Mouse (Mus musculus) limb, embryonic 12.5 days (tissue): Measurements from ENCODE around the gene Orm1. TPM values are rescaled to one million over a fixed set of nuclear protein-coding genes. Genes with fewer than 3 reads are reported as not detected.

Experiments used
- ATAC-seq: fragments of 200-750 bp; cut with Nextera tagmentation; 2 replicates; pipeline ENCODE4 v1.8.0; 2017; ENCODE audit warnings: low read depth, moderate TSS enrichment; ENCODE audit not compliant: insufficient number of reproducible peaks, insufficient read depth, low FRiP score, low TSS enrichment
- H3K27ac ChIP-seq: fragments of 300-500 bp; sonication (generic); 2 replicates; pipeline ENCODE4 v1.5.1; 2016; ENCODE audit warnings: mild to moderate bottlenecking, moderate library complexity
- H3K27me3 ChIP-seq: fragments of 300-500 bp; sonication (generic); 2 replicates; pipeline ENCODE4 v1.6.1; 2016; ENCODE audit warnings: mild to moderate bottlenecking, moderate library complexity
- H3K36me3 ChIP-seq: fragments of 300-500 bp; sonication (generic); 2 replicates; pipeline ENCODE4 v1.6.1; 2016; ENCODE audit warnings: mild to moderate bottlenecking, moderate library complexity
- H3K4me1 ChIP-seq: fragments of 300-500 bp; sonication (generic); replicated peaks from 2 replicates; pipeline ENCODE4 v1.6.1; 2016
- H3K4me2 ChIP-seq: fragments of 300-500 bp; sonication (generic); 2 replicates; pipeline ENCODE4 v1.6.1; 2016; ENCODE audit warnings: mild to moderate bottlenecking, moderate library complexity
- H3K4me3 ChIP-seq: fragments of 300-500 bp; sonication (generic); replicated peaks from 2 replicates; pipeline ENCODE4 v1.5.1; 2016; ENCODE audit warnings: mild to moderate bottlenecking
- H3K9ac ChIP-seq: fragments of 300-500 bp; sonication (generic); replicated peaks from 2 replicates; pipeline ENCODE4 v1.6.1; 2016; ENCODE audit warnings: mild to moderate bottlenecking, moderate library complexity
- H3K9me3 ChIP-seq: fragments of 300-500 bp; sonication (generic); 2 replicates; pipeline ENCODE4 v1.6.1; 2016; ENCODE audit warnings: mild to moderate bottlenecking, moderate library complexity
- WGBS: fragments of 180-500 bp; shearing (Covaris S2); methylation state at CpG from one replicate; pipeline ENCODE4 v1.1.7; 2016; 5-methylcytosine and 5-hydroxymethylcytosine counted together
- polyA plus RNA-seq: library from polyadenylated mRNA; unstranded; fragments of >200 nt; fragmentation: Nextera tagmentation; extraction: Ambion mirVana; gene quantifications from 2 replicates; pipeline ENCODE4 v1.2.1, GENCODE M21; 2016

Gene Orm1
- polyA plus RNA-seq, 1 experiment from 2014 or later: not detected

DNA sequence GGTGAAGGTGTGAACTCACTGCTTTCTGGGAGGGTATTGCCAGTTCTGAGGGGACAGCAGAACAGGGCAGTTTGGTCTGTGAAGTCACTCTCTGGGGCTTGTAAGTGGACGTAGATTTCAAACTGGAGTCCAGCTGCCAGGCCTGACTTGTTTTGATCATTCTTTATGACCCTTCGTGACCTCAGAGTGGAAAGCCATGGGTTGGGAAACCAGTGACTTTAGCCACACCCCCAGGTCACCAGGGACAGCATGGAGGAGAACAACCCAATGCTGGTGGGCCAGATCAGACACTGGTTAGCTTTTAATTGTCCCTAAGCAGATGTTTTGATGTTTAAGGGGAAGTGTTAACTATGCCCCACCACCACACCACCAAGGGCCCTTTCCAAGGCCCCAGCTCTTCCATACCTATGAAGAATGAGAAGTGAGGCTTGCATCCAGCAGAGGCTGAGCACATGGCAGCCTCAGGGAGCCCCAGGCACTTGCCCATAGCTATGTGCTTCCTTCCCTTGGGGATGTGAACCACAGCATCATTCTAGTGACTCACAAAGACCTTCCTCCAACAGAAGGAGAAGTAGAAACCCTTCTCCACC, 12.7 kb downstream of the Orm1 start:
- Histone ChIP-seq H3K36me3 (no peaks in the 10 kb centered on the region), H3K4me1 (no peaks in the 10 kb centered on the region)

DNA sequence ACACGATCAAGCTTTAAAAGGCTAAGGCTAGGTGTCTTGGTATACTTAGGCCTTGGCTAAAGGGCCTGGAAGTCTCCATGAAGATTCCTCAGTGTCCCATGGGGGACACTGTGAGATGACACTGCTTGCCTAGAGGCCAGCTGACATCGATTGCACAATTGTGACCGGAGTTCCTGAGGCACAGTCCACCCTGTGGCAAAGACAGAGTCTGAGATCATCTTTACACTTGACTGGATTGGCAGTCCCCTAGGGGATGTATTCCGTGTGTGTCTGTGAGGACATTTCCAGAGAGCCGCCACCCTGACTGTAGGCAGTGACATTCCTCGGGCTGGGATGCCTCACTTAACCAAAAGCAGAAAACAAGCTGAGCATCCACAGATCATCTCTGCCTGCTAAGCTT, 15.5 kb downstream of the Orm1 start:
- H3K36me3 ChIP-seq: no peaks in the 10 kb centered on the region
- no peak overlapping the region for H3K4me2 ChIP-seq
- no peak overlapping the region for H3K4me3 ChIP-seq
- no peak overlapping the region for H3K27ac ChIP-seq
- no peak for ATAC-seq
- 80% methylated on average over 6 of the region's 6 CpGs for WGBS
- no peaks in the 10 kb centered on the region for H3K27me3 ChIP-seq
- H3K9me3 ChIP-seq: no peaks in the 10 kb centered on the region
- H3K4me1 ChIP-seq: no peaks in the 10 kb centered on the region
- H3K9ac ChIP-seq: no peak overlapping the region

More for the DNA sequence above, 12.7 kb downstream of the Orm1 start:
- ATAC-seq: no peak
- Histone ChIP-seq H3K27ac (no peak overlapping the region), H3K27me3 (no peaks in the 10 kb centered on the region), H3K9me3 (no peaks in the 10 kb centered on the region), H3K9ac (no peak overlapping the region), H3K4me3 (no peak overlapping the region), H3K4me2 (no peak overlapping the region)
- 30% methylated on average over 2 of the region's 2 CpGs for WGBS

DNA sequence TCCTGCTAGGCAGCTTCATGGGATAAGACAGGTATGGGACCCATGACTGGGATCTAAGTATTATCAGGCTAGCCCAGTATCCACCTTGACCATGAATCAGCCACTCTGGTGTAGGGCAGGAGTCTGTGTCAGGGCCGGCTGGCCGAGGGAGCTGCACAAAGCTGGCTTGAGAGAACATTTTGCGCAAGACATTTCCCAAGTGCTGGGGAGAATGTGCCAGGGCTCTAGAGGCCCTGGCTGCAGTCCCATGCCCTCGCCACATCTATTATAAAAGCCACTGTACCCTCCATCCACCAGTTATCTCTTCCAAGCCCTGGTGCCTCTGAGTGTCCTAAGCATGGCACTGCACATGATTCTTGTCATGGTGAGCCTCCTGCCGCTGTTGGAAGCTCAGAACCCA, 17.8 kb downstream of the Orm1 start, which contains the start of gene Orm2:
Gene Orm2, plus strand, starts transcription at position 300 of the 400 bp plus-strand sequence.
- WGBS: 93% methylated on average over 5 of the region's 5 CpGs
- ATAC-seq: no peak
- H3K27ac ChIP-seq: no peak within 1 kb of the TSS

DNA sequence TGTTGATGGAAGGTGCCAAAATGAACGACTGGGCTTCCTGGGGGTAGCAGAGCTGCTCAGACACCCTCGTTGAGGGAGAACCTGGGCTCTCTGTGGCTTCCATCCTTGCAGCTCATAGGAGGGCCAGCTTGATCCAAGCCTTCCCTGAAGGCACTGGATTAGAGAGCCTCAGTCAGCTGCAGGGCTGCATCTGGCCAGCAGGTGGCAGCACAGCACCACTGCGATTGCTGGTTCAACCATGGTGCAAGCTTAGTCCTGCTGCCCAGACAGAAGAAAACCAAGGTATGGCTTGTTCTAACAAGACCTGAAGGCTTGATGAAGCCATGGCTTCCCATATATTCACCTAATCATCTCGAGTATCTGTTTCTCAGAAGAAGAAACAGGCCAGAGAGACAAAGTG, 24.2 kb downstream of the Orm1 start:
- no peaks in the 10 kb centered on the region for H3K9me3 ChIP-seq
- H3K27ac ChIP-seq: no peak overlapping the region
- 16% methylated on average over 4 of the region's 4 CpGs for WGBS
- no peak for ATAC-seq
- no peak overlapping the region for H3K4me3 ChIP-seq
- H3K36me3 ChIP-seq: peaks cover 68% of the 10 kb centered on the region
- H3K4me2 ChIP-seq: no peak overlapping the region
- no peaks in the 10 kb centered on the region for H3K27me3 ChIP-seq
- no peaks in the 10 kb centered on the region for H3K4me1 ChIP-seq
- H3K9ac ChIP-seq: no peak overlapping the region

More for the DNA sequence above, 17.8 kb downstream of the Orm1 start, which contains the start of gene Orm2:
- Histone ChIP-seq H3K36me3 (peaks cover 5% of the 10 kb centered on the region; the same call in 1 of the 2 replicates), H3K4me1 (no peaks in the 10 kb centered on the region), H3K4me3 (no peak within 1 kb of the TSS), H3K4me2 (no peak within 1 kb of the TSS), H3K9ac (no peak within 1 kb of the TSS), H3K27me3 (no peaks in the 10 kb centered on the region), H3K9me3 (no peaks in the 10 kb centered on the region)

DNA sequence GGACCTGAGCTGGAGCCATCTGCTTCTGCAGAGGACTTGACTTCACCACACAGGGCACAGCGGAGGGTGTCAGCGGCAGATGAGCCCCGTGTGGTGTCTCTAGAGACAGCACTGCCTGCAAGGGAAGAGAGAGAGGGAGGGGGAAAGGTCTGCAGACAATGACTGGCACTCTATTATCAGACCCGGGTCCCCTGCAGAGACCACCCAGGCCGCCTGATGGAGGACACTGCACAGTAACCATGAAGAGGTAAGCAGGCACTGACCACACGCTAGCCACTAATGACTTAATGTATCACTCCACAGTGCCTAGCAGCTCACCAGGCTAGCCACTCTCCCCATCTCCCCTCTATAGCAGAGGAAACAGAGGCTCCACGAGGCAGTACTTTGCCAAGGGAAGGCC, 26.5 kb downstream of the Orm1 start:
- H3K9me3 ChIP-seq: no peaks in the 10 kb centered on the region
- no peak for ATAC-seq
- 63% methylated on average over 7 of the region's 7 CpGs for WGBS
- no peak overlapping the region for H3K4me3 ChIP-seq
- H3K4me1 ChIP-seq: no peaks in the 10 kb centered on the region
- no peaks in the 10 kb centered on the region; the same call in 1 of the 2 replicates for H3K27me3 ChIP-seq
- H3K36me3 ChIP-seq: peaks cover 90% of the 10 kb centered on the region
- H3K4me2 ChIP-seq: no peak overlapping the region
- no peak overlapping the region for H3K9ac ChIP-seq
- H3K27ac ChIP-seq: no peak overlapping the region

DNA sequence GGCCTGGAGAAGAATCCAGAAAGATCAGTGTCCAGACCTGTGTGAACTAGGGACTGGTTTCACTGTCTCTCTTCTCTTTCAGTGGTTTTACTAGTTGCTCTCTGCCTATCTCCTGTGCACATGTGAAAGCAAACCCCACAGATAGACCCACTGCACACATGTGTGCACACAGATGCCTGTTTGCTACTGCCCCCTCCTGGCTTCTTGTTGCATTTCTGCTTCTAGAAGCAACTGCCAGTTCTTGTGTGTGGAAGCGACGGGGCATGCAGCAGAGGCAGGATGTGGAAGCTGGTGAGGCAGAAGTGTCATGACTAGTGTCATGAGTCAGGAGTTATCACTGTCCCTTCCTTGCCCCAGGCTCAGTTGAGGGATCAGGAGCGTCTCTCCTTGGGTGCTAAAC, 27.5 kb downstream of the Orm1 start:
- no peak overlapping the region for H3K4me3 ChIP-seq
- WGBS: 52% methylated on average over 3 of the region's 3 CpGs
- peaks cover 96% of the 10 kb centered on the region for H3K36me3 ChIP-seq
- no peaks in the 10 kb centered on the region for H3K4me1 ChIP-seq
- no peak for ATAC-seq
- no peak overlapping the region for H3K9ac ChIP-seq
- H3K9me3 ChIP-seq: no peaks in the 10 kb centered on the region
- no peaks in the 10 kb centered on the region; the same call in 1 of the 2 replicates for H3K27me3 ChIP-seq
- H3K27ac ChIP-seq: no peak overlapping the region
- no peak overlapping the region for H3K4me2 ChIP-seq

DNA sequence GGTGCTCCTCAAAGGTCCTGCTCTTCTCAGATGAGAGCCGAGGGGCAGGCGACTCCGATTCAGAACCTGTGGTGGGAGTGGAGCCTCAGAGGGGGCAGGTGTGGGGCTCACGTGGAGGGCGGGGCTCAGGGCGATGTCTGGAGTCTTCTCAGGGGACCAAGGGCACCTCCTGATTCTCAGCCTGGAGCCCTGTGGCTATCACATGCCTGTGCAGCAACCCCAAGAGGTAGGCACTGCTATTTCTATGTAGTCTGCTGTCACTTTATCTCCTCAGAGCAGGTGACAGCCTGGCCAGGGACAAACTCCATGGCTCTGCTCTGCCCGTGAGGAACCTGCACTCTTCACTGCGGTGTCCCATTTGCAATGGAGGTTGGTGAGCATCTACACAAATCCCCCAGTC, 29.0 kb downstream of the Orm1 start:
- peaks cover 98% of the 10 kb centered on the region for H3K36me3 ChIP-seq
- H3K4me2 ChIP-seq: no peak overlapping the region
- H3K9me3 ChIP-seq: no peaks in the 10 kb centered on the region
- H3K9ac ChIP-seq: no peak overlapping the region
- H3K27me3 ChIP-seq: no peaks in the 10 kb centered on the region; the same call in 1 of the 2 replicates
- H3K4me3 ChIP-seq: no peak overlapping the region
- ATAC-seq: no peak
- H3K27ac ChIP-seq: no peak overlapping the region
- no peaks in the 10 kb centered on the region for H3K4me1 ChIP-seq
- 91% methylated on average over 8 of the region's 8 CpGs for WGBS

DNA sequence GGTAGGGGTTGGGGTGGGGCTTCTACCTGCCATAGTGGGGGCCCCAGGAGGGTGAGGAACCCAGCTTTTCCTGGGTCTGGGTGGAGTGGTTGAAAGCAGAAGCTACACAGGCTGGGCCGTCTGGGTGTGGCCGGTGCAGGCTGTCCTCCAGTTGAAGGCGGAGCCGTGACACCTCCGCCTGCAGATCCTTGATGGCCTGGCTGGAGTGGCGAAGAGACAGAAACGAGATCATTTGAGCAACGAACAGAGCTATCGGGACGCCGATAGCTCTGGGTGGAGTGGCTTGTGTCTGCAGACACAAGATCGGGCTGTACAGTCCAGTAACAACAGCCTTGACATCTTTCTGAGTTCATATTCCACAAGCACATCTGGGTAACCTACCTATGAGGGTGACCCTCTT, 30.0 kb downstream of the Orm1 start:
- ATAC-seq: no peak
- H3K36me3 ChIP-seq: peaks cover 98% of the 10 kb centered on the region
- H3K4me3 ChIP-seq: no peak overlapping the region
- no peak overlapping the region for H3K9ac ChIP-seq
- no peaks in the 10 kb centered on the region for H3K9me3 ChIP-seq
- no peaks in the 10 kb centered on the region for H3K4me1 ChIP-seq
- H3K27me3 ChIP-seq: no peaks in the 10 kb centered on the region; the same call in 1 of the 2 replicates
- no peak overlapping the region for H3K4me2 ChIP-seq
- H3K27ac ChIP-seq: no peak overlapping the region
- WGBS: 68% methylated on average over 12 of the region's 12 CpGs

DNA sequence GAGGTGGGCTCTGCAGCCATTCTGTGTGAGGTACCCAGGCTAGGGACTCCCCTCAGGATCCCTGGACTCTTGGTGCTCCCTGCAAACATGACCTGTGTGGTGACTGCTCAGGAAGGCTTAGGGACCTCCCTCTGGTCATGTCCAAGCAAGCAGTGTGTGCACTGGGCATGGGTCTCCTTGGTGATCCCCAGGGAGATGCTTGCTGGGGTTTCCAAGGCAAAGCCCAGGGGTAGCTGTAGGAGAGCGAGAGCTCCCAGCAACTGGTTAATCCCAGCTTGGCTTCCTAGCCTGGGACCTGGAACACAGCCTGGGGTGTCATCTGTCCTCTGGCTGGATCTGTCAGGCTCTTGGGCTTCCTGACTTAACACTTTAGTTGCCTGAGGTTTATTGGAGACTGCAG, 31.0 kb downstream of the Orm1 start:
- 58% methylated on average over 1 of the region's 1 CpGs for WGBS
- Histone ChIP-seq H3K36me3 (peaks cover 99% of the 10 kb centered on the region), H3K9me3 (no peaks in the 10 kb centered on the region), H3K4me2 (no peak overlapping the region), H3K4me3 (no peak overlapping the region), H3K27ac (no peak overlapping the region), H3K4me1 (no peaks in the 10 kb centered on the region), H3K9ac (no peak overlapping the region), H3K27me3 (no peaks in the 10 kb centered on the region; the same call in 1 of the 2 replicates)
- no peak for ATAC-seq

DNA sequence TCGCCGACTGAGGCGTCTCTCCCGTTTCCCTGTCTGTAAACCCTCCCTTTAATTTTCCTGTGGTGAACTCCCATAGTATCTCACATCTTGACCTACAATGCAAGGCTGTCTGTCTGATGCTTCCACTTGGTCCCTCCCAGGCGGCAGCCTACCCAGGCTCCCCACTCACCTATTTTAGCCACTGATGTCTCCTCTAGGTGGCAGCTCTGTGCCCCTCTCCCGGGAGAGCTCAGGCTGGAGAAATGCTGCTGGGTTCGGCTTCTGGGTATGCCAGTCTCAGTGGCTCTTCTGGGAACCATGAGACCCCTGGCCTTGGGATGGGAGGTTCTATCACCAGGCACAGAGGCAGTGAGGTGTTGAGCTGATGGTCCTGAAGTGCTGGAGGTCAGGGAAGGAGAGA, 33.1 kb downstream of the Orm1 start:
- Histone ChIP-seq H3K9ac (no peak overlapping the region), H3K9me3 (no peaks in the 10 kb centered on the region), H3K4me2 (no peak overlapping the region), H3K4me1 (no peaks in the 10 kb centered on the region), H3K27me3 (no peaks in the 10 kb centered on the region; the same call in 1 of the 2 replicates), H3K27ac (no peak overlapping the region), H3K4me3 (no peak overlapping the region), H3K36me3 (peaks cover 99% of the 10 kb centered on the region)
- 67% methylated on average over 7 of the region's 7 CpGs for WGBS
- no peak for ATAC-seq

DNA sequence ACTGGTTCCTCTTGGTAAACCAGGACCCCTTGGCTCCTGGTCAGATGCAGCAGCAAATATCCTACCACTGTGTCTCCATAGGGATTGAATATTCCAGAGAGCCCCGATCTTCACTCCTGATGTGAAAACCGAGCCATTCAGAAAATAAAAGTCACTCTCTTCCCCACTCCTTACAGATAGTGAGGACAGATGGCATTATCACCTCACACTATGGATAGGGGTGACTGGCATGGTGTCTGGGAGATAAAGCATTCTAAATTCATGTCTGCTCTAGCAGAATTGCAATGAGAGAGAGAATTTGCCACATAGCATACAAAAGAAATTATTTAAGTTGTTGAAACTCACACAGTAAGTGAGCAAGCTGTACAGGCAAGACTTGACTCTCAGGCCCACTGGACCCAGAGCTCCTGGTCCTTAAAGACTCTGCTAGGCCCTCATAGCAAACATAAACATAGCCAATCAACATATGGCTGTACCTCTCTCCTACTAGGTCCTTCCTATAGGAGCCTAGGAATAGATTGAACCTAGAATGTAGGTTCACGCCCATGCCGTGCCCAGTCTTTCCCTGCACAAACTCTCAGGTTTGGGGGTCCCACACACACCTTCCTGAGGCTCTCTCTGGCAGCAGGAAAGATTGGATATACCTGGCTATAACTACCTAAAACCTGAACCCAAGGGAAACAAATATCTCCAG, 38.5 kb downstream of the Orm1 start:
- H3K9me3 ChIP-seq: no peaks in the 10 kb centered on the region
- 86% methylated on average over 4 of the region's 4 CpGs for WGBS
- no peak overlapping the region for H3K4me3 ChIP-seq
- no peak overlapping the region for H3K4me2 ChIP-seq
- H3K4me1 ChIP-seq: no peaks in the 10 kb centered on the region
- no peak overlapping the region for H3K9ac ChIP-seq
- peaks cover 87% of the 10 kb centered on the region for H3K36me3 ChIP-seq
- ATAC-seq: no peak
- no peak overlapping the region for H3K27ac ChIP-seq
- H3K27me3 ChIP-seq: no peaks in the 10 kb centered on the region
